Mouse (Mus musculus) intestine, postnatal 0 days (tissue): ENCODE measurements at regions not wholly inside any gene's neighbourhood (a gene's known extent, or its start where the extent isn't known, plus 50 kb on each side); places are given as distances from the start of the nearest gene placed in this dataset.

Experiments
- ATAC-seq: fragments of 200-750 bp; cut with Nextera tagmentation; 2 replicates; pipeline ENCODE4 v1.8.0; 2017; ENCODE audit warnings: mild to moderate bottlenecking, moderate TSS enrichment, moderate library complexity
- H3K27ac ChIP-seq: fragments of 300-500 bp; sonication (generic); 2 replicates; pipeline ENCODE4 v1.5.1; 2014; ENCODE audit warnings: mild to moderate bottlenecking, low read depth, low read length, moderate library complexity
- H3K27me3 ChIP-seq: fragments of 300-500 bp; sonication (generic); replicated peaks from 2 replicates; pipeline ENCODE4 v1.6.1; 2014; ENCODE audit warnings: low read length, mixed read lengths; ENCODE audit not compliant: control insufficient read depth, insufficient read depth
- H3K36me3 ChIP-seq: fragments of 300-500 bp; sonication (generic); 2 replicates; pipeline ENCODE4 v1.6.1; 2014; ENCODE audit warnings: mild to moderate bottlenecking, moderate library complexity; ENCODE audit not compliant: control insufficient read depth, insufficient read depth
- H3K4me1 ChIP-seq: fragments of 300-500 bp; sonication (generic); replicated peaks from 2 replicates; pipeline ENCODE4 v1.6.1; 2014; ENCODE audit warnings: antibody characterized with exemption, low read length, mixed read lengths; ENCODE audit not compliant: control insufficient read depth, insufficient read depth
- H3K4me2 ChIP-seq: fragments of 300-500 bp; sonication (generic); replicated peaks from 2 replicates; pipeline ENCODE4 v1.6.1; 2014; ENCODE audit warnings: low read depth, mild to moderate bottlenecking, moderate library complexity
- H3K4me3 ChIP-seq: fragments of 300-500 bp; sonication (generic); 2 replicates; pipeline ENCODE4 v1.5.1; 2014; ENCODE audit warnings: low read depth, low read length
- H3K9ac ChIP-seq: fragments of 300-500 bp; sonication (generic); 2 replicates; pipeline ENCODE4 v1.6.1; 2014; ENCODE audit warnings: mild to moderate bottlenecking, low read depth, low read length
- H3K9me3 ChIP-seq: fragments of 300-500 bp; sonication (generic); 2 replicates; pipeline ENCODE4 v1.6.1; 2016; ENCODE audit warnings: mixed run types; ENCODE audit not compliant: control insufficient read depth
- CTCF ChIP-seq: sonication (generic); IDR thresholded peaks from 2 replicates; pipeline ENCODE4 v1.5.1; 2016; ENCODE audit warnings: low read depth, mild to moderate bottlenecking, control low read depth, antibody characterized with exemption, moderate library complexity
- WGBS: fragments of 180-500 bp; shearing (Covaris S2); extraction: QIAGEN DNeasy Blood & Tissue Kit; methylation state at CpG from one replicate; pipeline ENCODE4 v1.1.7; 2014; 5-methylcytosine and 5-hydroxymethylcytosine counted together

GRCm38 (mm10) chr2:34014868-34015639 lies 127.3 kb upstream of the Mvb12b start:
- Histone ChIP-seq H3K9me3 (no peaks in the 10 kb centered on the region), H3K4me1 (no peaks in the 10 kb centered on the region), H3K4me2 (no peak overlapping the region), H3K9ac (no peak overlapping the region), H3K27me3 (no peaks in the 10 kb centered on the region), H3K4me3 (no peak overlapping the region), H3K36me3 (no peaks in the 10 kb centered on the region), H3K27ac (no peak overlapping the region)
- TF ChIP-seq CTCF = no peak
- 71% methylated on average over 8 of the region's 8 CpGs for WGBS
- ATAC-seq = no peak

- no peak overlapping the region for H3K9ac ChIP-seq
- H3K4me3 ChIP-seq = no peak overlapping the region
- no peaks in the 10 kb centered on the region for H3K9me3 ChIP-seq
- no peaks in the 10 kb centered on the region for H3K27me3 ChIP-seq
- H3K4me1 ChIP-seq = no peaks in the 10 kb centered on the region
- H3K27ac ChIP-seq = no peak overlapping the region
- 71% methylated on average over 1 of the region's 1 CpGs for WGBS
- H3K4me2 ChIP-seq = no peak overlapping the region
- H3K36me3 ChIP-seq = no peaks in the 10 kb centered on the region
- TF ChIP-seq CTCF = no peak
- no peak for ATAC-seq
These were observed 122.4 kb upstream of the Mvb12b start for GRCm38 (mm10) chr2:34010166-34010565.

GRCm38 (mm10) chr2:34007916-34008315 lies 120.2 kb upstream of the Mvb12b start:
- no peak for ATAC-seq
- no peak overlapping the region for H3K4me3 ChIP-seq
- TF ChIP-seq CTCF = no peak
- 95% methylated on average over 7 of the region's 7 CpGs for WGBS
- no peak overlapping the region for H3K27ac ChIP-seq
- no peaks in the 10 kb centered on the region for H3K9me3 ChIP-seq
- no peaks in the 10 kb centered on the region for H3K36me3 ChIP-seq
- H3K9ac ChIP-seq = no peak overlapping the region
- no peaks in the 10 kb centered on the region for H3K27me3 ChIP-seq
- no peaks in the 10 kb centered on the region for H3K4me1 ChIP-seq
- no peak overlapping the region for H3K4me2 ChIP-seq

- whole genome bisulfite sequencing = 91% methylated on average over 7 of the region's 7 CpGs
- Histone ChIP-seq H3K27ac (no peak overlapping the region), H3K9ac (no peak overlapping the region), H3K4me2 (no peak overlapping the region), H3K9me3 (no peaks in the 10 kb centered on the region), H3K4me3 (no peak overlapping the region), H3K4me1 (no peaks in the 10 kb centered on the region), H3K27me3 (no peaks in the 10 kb centered on the region), H3K36me3 (no peaks in the 10 kb centered on the region)
- ATAC-seq = no peak
- TF ChIP-seq CTCF = no peak
These were observed 109.4 kb upstream of the Mvb12b start for GRCm38 (mm10) chr2:33997106-33997505.

- no peak overlapping the region for H3K4me2 ChIP-seq
- no peaks in the 10 kb centered on the region for H3K9me3 ChIP-seq
- 96% methylated on average over 2 of the region's 2 CpGs for whole genome bisulfite sequencing
- TF ChIP-seq CTCF = no peak
- H3K9ac ChIP-seq = no peak overlapping the region
- H3K4me3 ChIP-seq = no peak overlapping the region
- H3K27me3 ChIP-seq = no peaks in the 10 kb centered on the region
- H3K4me1 ChIP-seq = no peaks in the 10 kb centered on the region
- ATAC-seq = no peak
- no peak overlapping the region for H3K27ac ChIP-seq
- H3K36me3 ChIP-seq = no peaks in the 10 kb centered on the region
These were observed 108.6 kb upstream of the Mvb12b start for GRCm38 (mm10) chr2:33996331-33996730.

DNA sequence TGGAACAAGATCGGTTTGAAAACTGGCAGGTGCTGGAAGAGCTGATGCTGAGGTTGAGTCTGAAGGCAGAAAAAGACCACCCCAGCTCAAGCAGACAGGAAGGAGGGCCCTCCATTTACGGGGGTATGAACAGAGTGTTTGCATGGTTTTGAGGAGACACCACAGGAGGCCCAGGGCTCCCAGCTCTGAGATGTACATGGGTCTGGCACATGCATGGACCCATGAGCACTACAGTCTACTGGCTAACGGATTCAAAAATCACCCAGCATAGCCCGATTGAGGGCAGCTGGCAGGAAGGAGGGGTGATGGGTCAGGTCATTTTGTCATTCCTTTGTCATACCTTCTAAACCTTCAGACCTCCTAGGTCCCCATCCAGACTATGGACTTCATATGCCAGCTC lies 103.6 kb upstream of the Mvb12b start:
- no peak for TF ChIP-seq CTCF
- no peaks in the 10 kb centered on the region for H3K9me3 ChIP-seq
- H3K27ac ChIP-seq = no peak overlapping the region
- 84% methylated on average over 4 of the region's 4 CpGs for WGBS
- no peak overlapping the region for H3K9ac ChIP-seq
- no peak overlapping the region for H3K4me3 ChIP-seq
- H3K36me3 ChIP-seq = no peaks in the 10 kb centered on the region
- ATAC-seq = no peak
- no peaks in the 10 kb centered on the region for H3K27me3 ChIP-seq
- no peaks in the 10 kb centered on the region for H3K4me1 ChIP-seq
- H3K4me2 ChIP-seq = no peak overlapping the region
